Mouse (Mus musculus) spleen, embryonic (tissue): ENCODE measurements around the gene Pla2g4b.

Experiments used
- CTCF ChIA-PET: fragments of 350-600 bp; sonication (Branson Sonifier 250); formaldehyde crosslinking; loops from one replicate; lab custom pipeline; 2022; lab: Charles Lee

Gene Pla2g4b

GRCm38 (mm10) chr2:120013831-120014486, 19.3 kb upstream of the Pla2g4b start:
- CTCF ChIA-PET = interaction anchor here (0.5 kb wide), 1 partner anchor 37 kb away, joined by 18 read pairs; no protein-coding TSS in a partner anchor

- CTCF ChIA-PET = no interaction called here
Measured at GRCm38 (mm10) chr2:120015882-120016281, 17.3 kb upstream of the Pla2g4b start.

- CTCF ChIA-PET = no interaction called here
Measured at GRCm38 (mm10) chr2:120017599-120017998, 15.6 kb upstream of the Pla2g4b start.

- CTCF ChIA-PET = no interaction called here
Measured at GRCm38 (mm10) chr2:120024337-120024736, 8.9 kb upstream of the Pla2g4b start.

- CTCF ChIA-PET = no interaction called here
Measured at GRCm38 (mm10) chr2:120026984-120027949, 6.0 kb upstream of the Pla2g4b start, which contains the start of the genes Jmjd7 and Gm28042. TSS of gene Jmjd7 (plus strand) at chr2:120027483. TSS of gene Gm28042 (plus strand) at chr2:120027493.

- CTCF ChIA-PET = no interaction called here
Measured at GRCm38 (mm10) chr2:120027950-120028331, 5.3 kb upstream of the Pla2g4b start.

GRCm38 (mm10) chr2:120030380-120030779, 2.8 kb upstream of the Pla2g4b start:
- CTCF ChIA-PET = no interaction called here

- CTCF ChIA-PET = interaction anchor here (0.6 kb wide), 1 partner anchor 597 kb away, joined by 3 read pairs; no protein-coding TSS in a partner anchor
Measured at GRCm38 (mm10) chr2:120033726-120034125, 509 bp downstream of the Pla2g4b start.

GRCm38 (mm10) chr2:120037744-120038143, 4.5 kb downstream of the Pla2g4b start:
- CTCF ChIA-PET = no interaction called here

GRCm38 (mm10) chr2:120040991-120041390, 7.8 kb downstream of the Pla2g4b start:
- CTCF ChIA-PET = no interaction called here

GRCm38 (mm10) chr2:120044101-120044603, 10.9 kb downstream of the Pla2g4b start:
- CTCF ChIA-PET = no interaction called here

- CTCF ChIA-PET = interaction anchor here (0.6 kb wide), 1 partner anchor 73 kb away, joined by 3 read pairs; no protein-coding TSS in a partner anchor
Measured at GRCm38 (mm10) chr2:120044676-120045075, 11.5 kb downstream of the Pla2g4b start.

GRCm38 (mm10) chr2:120046486-120047310, 13.5 kb downstream of the Pla2g4b start:
- CTCF ChIA-PET = no interaction called here

GRCm38 (mm10) chr2:120048173-120048572, 15.0 kb downstream of the Pla2g4b start:
- CTCF ChIA-PET = no interaction called here

GRCm38 (mm10) chr2:120049632-120050274, 16.5 kb downstream of the Pla2g4b start:
- CTCF ChIA-PET = no interaction called here

GRCm38 (mm10) chr2:120051405-120051804, 18.2 kb downstream of the Pla2g4b start:
- CTCF ChIA-PET = no interaction called here

- CTCF ChIA-PET = no interaction called here
Measured at GRCm38 (mm10) chr2:120054771-120055552, 21.7 kb downstream of the Pla2g4b start.

GRCm38 (mm10) chr2:120055923-120056322, 22.7 kb downstream of the Pla2g4b start:
- CTCF ChIA-PET = no interaction called here

GRCm38 (mm10) chr2:120058818-120059217, 25.6 kb downstream of the Pla2g4b start:
- CTCF ChIA-PET = no interaction called here

- CTCF ChIA-PET = no interaction called here
Measured at GRCm38 (mm10) chr2:120059466-120059865, 26.2 kb downstream of the Pla2g4b start.
